Mouse (Mus musculus): ENCODE measurements at regions not wholly inside any gene's neighbourhood (a gene's known extent, or its start where the extent isn't known, plus 50 kb on each side); places are given as distances from the start of the nearest gene placed in this dataset.

DNA sequence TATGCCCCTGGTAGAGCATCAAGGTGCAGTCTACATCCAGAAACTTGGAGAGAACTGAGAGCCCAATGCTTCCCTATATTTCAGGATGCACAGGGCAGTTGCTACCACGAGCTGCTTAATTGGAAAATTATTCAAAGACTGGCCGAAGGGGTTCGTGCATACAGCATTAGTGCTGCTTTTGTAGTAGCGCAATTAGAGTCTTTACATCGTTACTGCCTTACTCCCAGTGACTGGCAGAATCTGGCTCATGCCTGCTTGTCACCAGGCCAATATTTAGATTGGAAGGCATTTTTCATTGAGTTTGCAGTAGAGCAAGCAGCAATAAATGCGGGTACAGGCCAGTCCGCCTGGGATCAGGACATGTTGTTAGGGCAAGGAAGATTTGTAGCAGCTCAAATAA, 690.3 kb upstream of the Cdh18 start:
- TF ChIP-seq CTCF (IDR thresholded peaks at IDR 0.05; ENCODE audit: borderline replicate concordance, insufficient read depth, low read depth, low read length), result no peak
- TF ChIP-seq POLR2A (IDR thresholded peaks at IDR 0.05; ENCODE audit: borderline replicate concordance, insufficient read depth, low read length), result no peak
